Mouse (Mus musculus) induced T-regulatory cell, adult 2 months (primary cell): ENCODE measurements around the gene Brd3.
A peak's percentile ranks its signal among the peaks of the same experiment; 100 is the strongest.
"Not testable (repeated sequence)": the region's sequence is repeated elsewhere in the genome, so short reads cannot be mapped to it uniquely, and the experiment has no call there.

ENCODE experiments used
- DNase-seq: peaks from one replicate; pipeline ENCODE4 v3.0.0-alpha.2; 2012; ENCODE audit warnings: low read depth

The Brd3 gene

DNA sequence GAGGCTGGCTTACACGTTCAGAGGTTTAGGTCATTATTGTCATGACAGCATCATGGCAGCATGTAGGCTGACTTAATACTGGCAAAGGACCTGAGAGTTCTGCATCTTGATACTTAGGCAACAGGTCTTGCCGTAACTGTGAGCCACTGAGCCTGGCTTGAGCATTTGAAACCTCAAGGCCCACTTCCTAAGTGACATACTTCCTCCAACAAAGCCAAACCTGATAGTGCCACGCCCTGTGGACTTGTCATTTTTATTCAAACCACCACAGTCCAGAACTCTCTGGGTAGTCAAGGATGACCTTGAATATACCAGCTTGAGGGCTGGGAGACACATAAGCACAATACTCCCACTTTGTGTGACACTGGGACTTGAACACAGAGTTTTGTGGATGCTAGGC, 5.4 kb upstream of the Brd3 start:
- DNase-seq, result no peak

DNA sequence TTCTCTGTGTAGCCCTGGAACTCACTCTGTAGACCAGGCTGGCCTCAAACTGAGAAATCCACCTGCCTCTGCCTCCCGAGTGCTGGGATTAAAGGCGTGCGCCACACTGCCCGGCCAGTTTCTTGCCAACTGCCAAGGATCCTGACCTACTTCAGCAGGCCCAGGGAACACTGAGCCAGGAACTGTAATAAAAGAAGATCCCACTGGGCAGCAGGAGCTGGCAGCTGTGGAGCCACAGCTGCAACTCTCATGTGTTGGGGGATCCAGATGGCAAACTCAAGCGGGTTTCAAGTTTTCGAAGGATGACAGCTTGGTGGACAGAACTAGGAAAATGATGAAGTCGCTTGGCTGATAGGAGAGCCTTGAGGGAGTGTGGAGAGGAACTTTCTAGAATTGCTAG, 3.2 kb upstream of the Brd3 start:
- DNase-seq, result no peak

DNA sequence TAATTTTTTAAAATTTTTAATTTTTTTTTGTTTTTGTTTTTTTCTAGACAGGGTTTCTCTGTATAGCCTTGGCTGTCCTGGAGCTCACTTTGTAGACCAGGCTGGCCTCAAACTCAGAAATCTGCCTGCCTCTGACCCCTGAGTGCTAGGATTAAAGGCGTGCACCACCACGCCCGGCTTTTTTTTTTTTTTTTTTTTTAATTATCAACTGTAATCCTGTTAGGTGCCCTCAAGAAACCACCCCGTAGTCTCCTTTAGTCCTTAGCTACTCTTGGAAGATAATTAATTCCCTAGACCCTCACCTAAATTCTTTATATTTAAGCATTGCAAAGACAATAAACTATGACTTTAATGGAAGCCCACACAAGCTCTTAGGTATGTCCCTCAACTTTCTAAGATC, 804 bp downstream of the Brd3 start:
- not testable (repeated sequence) for DNase-seq

DNA sequence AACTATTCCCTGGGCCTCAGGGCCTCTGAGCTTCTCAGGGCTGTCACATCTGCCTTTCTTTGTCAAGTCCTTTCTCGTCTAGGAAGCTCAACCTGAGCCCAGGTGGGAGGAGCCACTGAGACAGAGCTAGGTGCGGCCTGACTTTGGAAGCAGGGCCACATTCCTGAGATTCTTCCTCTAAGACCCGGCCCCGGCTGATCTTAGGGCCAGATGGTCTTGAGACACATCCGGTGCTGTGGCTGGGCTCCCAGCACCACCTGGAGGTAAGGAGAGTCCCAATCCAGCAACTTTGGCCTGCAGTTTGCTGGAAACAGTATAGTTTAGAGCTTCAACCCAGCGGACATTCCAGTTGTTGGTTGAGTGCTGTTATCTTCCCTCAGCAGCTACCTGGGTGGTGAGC, 1.9 kb downstream of the Brd3 start:
- no peak for DNase-seq

DNA sequence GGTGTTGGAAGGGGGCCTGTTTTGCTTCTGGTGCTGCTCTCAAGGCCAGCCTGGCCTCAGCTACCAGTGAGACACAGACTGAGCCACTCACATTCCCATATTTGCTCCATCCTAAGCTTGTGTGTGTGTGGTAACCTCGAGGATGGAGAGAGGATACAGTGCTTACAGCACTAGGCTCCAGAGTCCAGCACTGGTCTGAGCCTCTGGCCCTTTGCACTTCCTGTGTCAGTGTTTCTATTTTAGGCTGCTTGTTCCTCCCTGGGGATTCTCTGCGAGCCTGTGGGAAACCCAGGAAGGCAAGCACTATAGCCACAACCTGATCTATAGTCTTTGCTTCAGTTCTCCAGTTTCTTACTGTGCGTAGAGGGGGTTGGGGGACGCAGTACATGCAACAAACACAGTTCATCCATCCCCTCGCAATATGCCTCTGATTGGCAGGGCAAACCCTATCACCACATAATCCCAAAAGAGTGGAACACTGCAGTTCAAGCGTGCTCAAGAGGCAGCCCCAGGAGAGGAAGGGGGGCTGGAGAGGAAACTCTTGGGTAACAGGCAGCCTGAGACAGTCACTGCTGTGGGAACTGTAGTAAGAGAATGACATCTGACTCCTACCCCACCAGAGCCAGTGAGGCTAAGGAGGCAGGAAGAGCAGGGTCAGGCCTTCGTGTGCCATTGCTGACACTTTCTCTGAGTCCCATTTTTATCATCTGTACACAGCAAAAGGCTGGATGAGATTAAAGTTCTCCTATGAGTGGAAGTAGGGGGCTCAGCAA, 3.2 kb downstream of the Brd3 start:
- DNase-seq, result no peak

DNA sequence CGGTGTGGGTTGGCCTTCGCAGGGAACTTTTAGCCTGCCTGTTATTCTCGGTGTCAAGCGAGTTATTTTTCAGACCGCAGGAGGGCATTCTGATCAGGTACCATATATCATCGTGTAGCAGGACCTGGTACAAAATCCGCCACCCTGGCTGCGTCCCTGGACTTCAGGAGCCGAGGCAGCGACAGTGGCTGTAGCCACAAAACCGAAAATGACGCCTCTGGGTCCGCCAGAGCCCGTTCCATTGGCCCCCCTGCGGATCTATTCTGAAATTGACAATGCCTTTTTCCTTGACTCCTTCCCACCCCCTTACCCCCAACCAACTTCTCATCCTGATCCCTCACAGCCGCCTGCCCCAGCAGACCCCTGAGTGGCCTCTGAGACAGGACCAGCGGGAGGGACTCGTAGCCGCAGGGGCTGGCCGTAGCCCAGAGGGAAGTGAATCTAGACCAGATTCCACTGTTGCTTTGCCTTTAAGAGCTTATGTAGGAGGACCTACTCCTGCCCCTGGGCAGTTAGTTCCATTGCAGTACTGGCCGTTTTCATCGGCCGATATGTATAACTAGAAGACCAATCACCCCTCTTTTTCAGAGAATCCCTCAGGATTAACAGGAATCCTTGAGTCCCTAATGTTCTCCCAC, 11.0 kb downstream of the Brd3 start:
- no peak for DNase-seq

DNA sequence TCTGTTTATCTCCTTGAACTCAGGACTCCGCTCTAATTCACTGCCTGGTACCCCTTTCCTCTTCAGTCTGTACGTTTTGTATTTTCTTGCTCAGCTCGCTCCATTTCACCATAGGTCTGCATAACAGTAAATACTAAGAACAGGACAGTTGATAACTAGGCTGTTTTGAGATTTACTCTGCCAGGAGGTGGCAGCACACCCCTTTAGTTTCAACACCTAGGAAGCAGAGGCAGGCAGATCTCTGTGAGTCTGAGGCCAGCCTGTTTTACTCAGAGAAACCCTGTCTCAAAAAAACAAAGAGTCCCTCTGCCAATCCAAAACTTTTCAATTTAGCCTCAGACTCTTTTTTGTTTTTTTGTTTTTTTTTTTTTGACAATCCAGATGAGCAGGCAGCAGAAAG, 13.5 kb downstream of the Brd3 start:
- peak; percentile 50 for DNase-seq

DNA sequence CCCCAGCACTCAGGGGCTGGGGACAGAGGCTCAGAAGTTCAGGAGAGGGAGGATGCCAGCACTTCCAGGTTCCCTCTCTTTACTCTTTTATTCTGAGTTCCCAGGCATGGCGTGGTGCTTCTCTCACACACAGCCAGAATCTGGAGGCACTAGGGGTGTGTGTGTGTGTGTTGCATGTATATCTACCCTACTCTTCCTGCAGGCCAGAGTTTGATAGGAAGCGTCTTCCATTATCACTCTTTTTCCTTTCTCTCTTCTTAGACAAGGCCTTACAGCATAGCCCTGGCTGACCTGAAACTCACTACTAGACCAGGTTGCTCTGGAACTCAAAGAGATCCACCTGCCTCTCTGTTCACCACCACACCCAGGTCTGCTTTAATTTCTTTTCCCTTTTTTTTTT, 16.5 kb downstream of the Brd3 start:
- DNase-seq, result no peak

DNA sequence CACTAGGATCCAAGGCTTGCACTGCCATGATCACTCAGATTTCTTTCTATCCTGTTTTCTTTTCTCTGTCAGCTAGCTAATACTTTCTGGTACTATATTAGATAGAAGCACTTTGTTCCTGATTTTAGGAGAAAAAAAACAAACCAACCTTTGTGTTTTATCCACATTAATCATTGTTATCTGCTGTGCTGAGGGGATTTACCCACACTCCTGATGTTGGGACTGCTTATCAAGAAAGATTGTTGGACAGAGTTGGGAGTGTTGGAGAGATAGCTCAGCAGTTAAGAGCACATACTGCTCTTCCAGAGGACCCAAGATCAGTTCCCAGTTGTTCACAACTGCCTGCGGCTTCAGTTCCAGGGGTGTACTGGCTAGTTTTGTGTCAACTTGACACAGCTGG, 19.1 kb downstream of the Brd3 start:
- DNase-seq, result no peak

DNA sequence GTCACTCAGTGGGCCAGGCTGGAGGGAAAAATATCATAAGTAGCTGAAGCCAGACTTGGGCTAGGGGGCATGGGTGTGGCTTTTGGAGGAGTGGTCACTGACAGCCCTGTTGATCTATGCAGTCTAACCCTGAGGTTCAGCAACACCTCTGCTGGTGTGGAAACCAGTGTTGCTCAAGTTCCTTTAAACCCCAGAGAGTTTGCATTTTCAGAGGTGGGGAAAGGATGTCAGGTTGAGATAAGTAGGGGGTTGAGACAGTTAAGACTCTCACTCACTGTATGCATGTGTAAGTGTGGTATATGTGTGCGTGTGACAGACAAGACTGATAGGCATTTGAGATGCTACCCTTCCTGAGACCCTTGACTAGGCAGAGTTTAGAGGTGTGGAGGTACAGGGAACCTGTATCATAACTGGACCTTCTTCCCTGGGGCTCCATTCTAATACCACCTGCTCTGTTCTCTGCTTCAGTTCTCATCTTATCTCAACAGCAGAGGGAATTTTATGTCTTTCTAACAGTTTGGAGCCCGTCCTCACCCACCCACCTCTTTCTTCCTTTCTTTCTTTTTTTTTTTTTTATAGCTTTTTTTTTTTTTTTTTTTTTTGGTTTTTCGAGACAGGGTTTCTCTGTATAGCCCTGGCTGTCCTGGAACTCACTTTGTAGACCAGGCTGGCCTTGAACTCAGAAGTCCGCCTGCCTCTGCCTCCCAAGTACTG, 20.0 kb downstream of the Brd3 start:
- DNase-seq, result no peak

DNA sequence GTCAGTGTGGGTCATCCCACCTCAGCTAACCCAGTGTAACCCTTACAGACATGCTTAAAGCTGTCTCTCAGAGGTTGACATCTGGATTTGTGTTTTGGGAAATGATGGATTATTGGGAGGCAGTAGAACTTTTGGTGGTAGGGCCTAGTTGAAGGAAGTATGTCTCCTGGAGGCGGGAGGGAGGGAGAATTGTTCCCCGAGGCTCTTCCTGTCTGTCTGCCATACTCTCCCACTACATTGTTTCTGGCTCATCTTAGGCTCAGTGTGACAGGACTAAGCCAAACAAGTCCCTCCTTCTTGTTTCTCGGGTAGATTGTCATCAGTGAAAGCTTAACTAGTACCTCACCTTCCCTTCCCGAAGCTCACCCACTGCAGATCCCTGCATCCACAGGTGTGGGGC, 20.7 kb downstream of the Brd3 start:
- no peak for DNase-seq

DNA sequence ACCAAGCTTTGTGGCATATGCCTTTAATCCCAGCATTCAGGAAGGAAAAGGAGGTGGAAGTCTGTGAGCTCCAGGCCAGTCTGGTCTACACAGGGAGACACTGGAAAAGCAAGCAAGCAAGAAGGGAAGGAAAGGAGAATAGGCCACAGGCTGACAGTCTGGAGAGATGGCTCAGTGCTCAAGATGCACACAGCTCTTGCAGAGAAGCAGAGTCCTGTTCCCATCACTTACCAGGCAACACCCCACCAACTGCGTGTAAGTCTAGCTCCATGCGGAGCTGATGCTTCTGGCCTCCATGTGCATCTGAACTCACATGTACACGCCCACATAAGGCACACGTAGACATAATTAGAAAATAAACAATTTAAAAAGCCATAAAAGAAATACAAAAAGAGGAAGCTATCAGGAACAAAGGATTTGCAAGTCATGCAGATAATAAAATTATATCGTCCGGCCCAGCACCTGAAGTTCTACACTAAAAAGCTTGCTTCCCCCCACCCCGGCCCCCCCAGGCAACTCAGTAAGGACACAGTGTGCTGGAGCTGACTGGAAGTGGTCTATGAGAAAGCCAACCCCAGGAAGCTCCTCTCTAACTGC, 25.1 kb downstream of the Brd3 start:
- DNase-seq, result no peak

DNA sequence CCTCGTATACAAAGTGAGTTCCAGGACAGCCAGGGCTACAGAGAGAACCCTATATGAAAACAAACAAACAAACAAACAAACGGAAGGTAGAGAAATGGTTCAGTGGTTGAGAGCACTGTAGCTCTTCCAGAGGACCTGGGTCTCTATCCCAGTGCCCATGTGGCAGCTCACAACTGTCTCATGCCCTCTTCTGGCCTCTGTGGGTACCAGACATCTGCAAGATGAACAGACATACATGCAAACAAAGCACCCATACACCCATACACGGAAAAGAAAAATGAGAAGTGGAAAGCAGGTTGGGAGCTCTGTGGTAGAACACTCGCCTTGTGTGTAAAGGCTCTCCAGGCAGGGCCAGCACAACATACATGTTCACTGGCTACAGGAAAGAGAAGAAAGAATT, 27.1 kb downstream of the Brd3 start:
- DNase-seq, result peak; percentile 23

DNA sequence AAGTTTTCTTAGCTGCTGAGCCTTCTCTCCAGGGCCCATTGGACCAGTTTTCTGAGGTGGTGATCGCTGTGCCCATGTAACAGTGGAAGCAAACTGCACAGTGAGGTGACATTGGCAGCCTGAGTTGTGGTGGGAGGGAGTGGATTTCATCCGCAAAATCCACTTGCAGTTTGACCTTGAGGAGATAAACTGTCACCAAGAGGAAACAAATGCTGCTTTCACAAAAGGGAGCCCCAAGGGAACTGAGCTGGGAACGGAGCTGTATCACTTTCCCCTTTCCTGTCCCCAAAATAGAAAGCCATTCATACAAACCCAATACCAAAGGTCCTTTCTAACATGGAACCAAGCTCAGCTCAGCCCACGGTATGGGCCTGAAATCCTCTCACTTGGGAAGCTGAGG, 27.6 kb downstream of the Brd3 start:
- no peak for DNase-seq

DNA sequence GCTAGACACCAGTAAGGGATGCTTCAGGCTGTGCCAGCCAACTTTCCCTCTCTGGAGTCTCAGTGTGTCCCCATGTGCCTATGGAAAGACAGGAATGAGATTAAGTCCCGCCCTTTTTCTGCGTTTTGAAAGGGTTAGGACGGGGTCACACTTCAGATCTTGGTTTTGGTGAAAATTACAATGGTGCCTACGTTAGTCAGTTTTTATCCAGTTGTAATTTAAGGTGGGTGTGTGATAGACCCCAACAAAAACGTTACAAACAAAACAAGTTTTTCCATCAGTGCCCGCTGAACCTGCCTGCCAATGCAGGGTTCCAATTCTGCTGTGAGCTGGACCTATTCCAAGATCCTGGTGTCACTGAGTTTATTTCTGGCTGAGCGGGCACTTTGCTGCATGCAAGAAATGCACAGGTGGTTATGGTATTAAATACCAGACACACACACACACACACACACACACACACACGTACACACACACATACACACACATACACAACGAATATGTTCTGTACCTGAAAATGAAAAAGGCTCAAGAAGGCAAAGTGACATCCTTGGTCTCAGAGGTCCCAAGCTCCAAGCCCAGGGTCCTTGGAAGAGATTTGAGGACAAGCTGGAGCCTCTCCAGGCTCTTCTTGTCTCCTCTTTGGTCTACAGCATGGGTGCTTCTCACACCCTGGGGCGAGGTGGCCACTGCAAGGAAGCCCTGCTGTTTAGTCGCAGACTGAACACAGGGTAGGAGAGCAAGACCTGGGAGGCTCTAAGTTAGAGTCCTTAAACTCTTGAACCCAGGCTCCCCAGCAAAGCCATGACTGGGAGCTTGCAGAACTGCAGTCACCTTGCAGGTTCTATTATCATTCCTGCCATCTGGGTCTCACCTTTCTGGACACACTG, 30.9 kb downstream of the Brd3 start:
- no peak for DNase-seq

DNA sequence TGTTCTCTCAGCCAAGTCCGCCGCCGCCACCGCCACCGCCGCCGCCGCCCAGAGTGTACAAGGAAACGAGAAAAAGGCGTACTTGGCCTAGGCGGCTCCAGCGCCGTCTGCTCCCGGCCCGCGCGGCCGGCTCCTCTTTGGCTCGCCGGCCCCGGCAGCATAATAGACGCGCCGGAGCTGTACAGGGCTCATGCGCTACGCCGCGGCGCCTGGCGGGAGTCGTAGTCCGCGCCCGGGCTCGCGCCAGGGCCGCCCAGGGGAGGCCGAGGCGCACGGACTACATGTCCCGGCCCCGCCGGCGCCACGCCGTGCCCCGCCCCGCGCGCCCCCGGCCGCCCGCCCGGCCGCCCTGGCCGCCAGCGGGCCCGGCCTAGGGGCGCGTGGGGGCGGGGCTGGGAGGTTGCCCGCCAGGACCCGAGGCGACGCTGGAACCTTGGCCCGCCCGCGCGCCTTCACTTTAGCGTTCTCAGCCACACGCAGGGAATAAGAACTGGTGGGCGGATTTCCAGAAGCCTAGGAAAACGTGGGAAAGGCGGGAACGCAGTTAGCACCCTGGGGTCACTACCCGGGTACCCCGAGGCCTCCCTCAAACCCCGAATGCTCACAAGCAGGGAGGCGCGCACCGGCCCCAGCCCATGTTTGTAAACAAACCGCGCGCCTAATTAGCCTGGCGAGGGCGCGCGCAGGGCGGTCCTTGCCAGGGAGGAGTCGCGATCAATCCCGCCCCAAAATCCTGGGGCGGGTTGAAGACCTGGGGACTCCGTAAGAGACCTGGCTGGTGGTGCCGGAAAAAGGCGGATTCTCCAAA, 31.8 kb downstream of the Brd3 start:
- peak; percentile 90 for DNase-seq

DNA sequence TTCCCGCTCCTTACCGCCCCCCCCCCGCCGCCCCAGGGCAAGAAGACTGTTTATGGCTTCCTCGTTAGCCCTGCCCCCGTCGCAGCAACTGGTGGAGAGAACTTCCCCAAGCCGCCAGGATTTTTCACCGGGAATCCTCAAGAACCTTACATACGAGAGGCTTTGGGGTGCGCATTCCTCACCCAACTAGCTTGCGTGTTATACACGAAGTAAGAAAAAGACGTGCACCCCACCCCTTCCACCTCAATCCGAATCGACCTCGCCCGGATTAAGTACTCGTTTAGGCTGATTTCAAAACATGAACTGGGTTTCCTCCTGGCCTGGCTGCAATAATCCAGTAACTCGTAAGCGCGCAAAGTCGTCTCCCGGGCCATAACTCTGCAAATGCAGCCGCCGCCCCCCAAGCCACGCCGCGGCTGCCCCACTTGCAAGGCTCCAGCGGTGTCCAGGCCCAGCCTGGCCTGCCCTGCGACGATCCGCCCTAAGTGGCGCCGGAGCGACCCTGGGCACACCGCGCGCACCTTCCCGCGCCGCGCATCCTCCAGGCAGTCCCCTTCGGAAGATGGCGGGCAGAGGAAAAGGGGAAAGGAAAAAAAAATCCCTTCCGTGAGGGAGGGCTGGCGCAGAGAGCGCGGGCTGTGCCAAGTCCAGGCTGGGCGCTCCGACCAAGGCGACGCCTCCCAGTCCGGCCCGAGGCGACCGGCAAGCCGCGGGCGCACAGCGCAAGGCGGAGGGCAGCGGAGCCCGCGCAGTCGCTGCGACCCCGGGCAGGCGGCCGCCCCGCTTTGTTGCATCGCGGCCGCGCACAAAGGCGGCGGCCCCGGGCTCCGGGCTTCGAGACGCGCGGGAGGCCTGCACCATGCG, 32.6 kb downstream of the Brd3 start:
- DNase-seq, result peak; percentile 51

DNA sequence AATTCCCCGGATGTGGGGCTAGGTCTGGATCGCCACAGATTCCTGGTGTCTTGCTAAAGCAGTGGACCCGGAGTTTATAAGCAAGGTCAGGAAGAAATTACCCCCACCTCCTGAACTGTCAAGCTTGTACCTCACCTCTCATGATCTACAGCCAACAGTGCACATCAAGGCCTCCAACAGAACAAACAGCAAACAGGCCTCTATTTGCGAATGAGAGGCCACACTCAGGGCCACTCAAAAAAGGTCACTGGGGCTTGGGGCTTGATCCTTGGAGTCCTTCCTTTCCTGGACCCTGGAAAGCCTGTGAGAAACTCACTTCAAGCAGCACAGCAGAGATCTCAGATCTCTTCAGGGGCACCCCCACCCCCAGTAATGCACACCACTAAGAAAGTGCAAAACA, 33.6 kb downstream of the Brd3 start:
- DNase-seq, result no peak

DNA sequence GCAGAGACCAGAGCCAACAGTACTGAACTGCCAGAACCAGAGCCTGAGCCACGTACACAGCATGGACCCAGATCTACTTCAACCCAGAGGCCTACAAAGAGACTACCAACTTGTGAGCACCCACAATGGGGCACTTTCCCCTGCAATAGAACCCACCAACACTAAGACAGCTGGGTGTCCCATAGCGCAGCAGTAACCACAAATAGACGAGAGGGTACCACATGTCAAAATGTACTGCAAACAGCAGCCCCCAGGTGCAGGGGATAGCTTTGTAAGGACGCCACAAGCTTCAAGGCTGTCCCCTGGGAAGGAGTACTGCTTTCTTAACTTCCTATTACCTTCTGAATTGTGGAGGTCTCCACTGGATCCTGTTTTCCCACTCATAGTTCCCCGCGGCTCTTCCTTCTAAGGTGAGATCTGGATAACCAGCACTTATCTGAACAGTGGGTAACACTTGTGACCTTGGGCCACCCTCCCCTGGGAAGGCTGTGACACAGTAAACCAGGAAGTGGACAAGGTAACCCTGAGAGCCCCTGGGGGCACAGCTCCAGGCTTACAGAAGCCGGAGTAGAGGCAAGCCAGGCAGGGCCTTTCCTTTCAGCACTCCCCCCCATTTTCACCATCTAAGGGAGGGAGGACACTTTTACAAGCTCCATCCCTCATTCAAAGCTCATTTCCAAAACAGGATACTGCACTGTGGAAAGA, 34.2 kb downstream of the Brd3 start:
- no peak for DNase-seq
